Mouse (Mus musculus) CH12.LX (cell line): ENCODE data around the gene Cbl.

Source experiments
- CTCF ChIP-seq, 2 experiments: IDR thresholded peaks in 1 of 2; conservative IDR thresholded peaks in 1 of 2; 2 replicates each; pipeline ENCODE4 v1.5.1; 2011 to 2012; ENCODE audit warnings: low read depth in 2 of 2, low read length in 2 of 2, improper control_type of control experiment in 1 of 2, inconsistent platforms in 1 of 2, mild to moderate bottlenecking in 1 of 2, moderate library complexity in 1 of 2
- EP300 ChIP-seq: IDR thresholded peaks from 2 replicates; pipeline ENCODE4 v1.6.1; 2011; ENCODE audit warnings: low read length, improper control_type of control experiment
- POLR2AphosphoS2 ChIP-seq: IDR thresholded peaks from 2 replicates; pipeline ENCODE4 v1.6.1; 2011; ENCODE audit warnings: low read depth, low read length, improper control_type of control experiment

DNA sequence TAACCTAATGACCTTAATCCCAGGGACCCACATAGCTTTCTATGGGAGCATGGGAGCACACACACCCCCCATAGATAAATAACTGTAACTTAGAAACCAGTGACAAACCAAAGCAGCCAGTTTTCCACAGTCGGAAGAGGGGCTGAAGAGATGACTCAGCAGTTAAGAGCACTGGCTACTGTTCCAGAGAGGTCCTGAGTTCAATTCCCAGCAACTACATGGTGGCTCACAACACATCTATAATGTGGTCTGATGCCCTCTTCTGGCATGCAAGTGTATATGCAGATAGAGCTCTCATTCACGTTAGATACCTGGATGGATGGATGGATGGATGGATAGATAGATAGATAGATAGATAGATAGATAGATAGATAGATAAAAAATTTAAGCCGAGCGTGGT is 117.7 kb downstream of the Cbl start:
- TF ChIP-seq EP300, result no peak
- TF ChIP-seq POLR2AphosphoS2, result no peak
- TF ChIP-seq CTCF (conservative IDR thresholded peaks at IDR 0.05 in 1 of 2, IDR thresholded peaks at IDR 0.05 in 1 of 2; ENCODE audit: low read depth in 2 of 2, low read length in 2 of 2), result peak in 1 of 2 experiments; percentile 35; a peak in 2 of 4 replicates
